Mouse (Mus musculus): Measurements from ENCODE around the gene Lrmda. TPM values are rescaled to one million over a fixed set of nuclear protein-coding genes. Genes with fewer than 3 reads are reported as not detected.

Gene Lrmda
- polyA plus RNA-seq, 1 experiment from 2014 or later: 0.22 TPM

GRCm38 (mm10) chr14:22942569-22942968 is 923.1 kb downstream of the Lrmda start:
- Histone ChIP-seq H3K4me2 (no peak overlapping the region), H3K36me3 (replicated peaks) (no peaks in the 10 kb centered on the region), H3K27ac (no peak overlapping the region), H3K9me3 (no peaks in the 10 kb centered on the region), H3K4me3 (replicated peaks) (no peak overlapping the region), H3K9ac (no peak overlapping the region), H3K4me1 (no peaks in the 10 kb centered on the region), H3K27me3 (0 out of 2 replicates have a peak, but pooled peaks cover 6% of the 10 kb centered on the region)
- 91% methylated on average over 2 of the region's 2 CpGs for WGBS
- no peak for ATAC-seq (ENCODE audit: low FRiP score)

- ATAC-seq (ENCODE audit: low FRiP score): no peak
- H3K27ac ChIP-seq: no peak overlapping the region
- no peak overlapping the region for H3K4me3 ChIP-seq (replicated peaks)
- H3K27me3 ChIP-seq: no peaks in the 10 kb centered on the region
- H3K4me2 ChIP-seq: no peak overlapping the region
- H3K9ac ChIP-seq: no peak overlapping the region
- H3K36me3 ChIP-seq (replicated peaks): no peaks in the 10 kb centered on the region
- no peaks in the 10 kb centered on the region for H3K9me3 ChIP-seq
- H3K4me1 ChIP-seq: peaks cover 8% of the 10 kb centered on the region; the same call in 1 of the 2 replicates
Measured at GRCm38 (mm10) chr14:22949466-22949865, 930.0 kb downstream of the Lrmda start.

GRCm38 (mm10) chr14:22952981-22953380 is 933.5 kb downstream of the Lrmda start:
- Histone ChIP-seq H3K27ac (no peak overlapping the region), H3K4me1 (peaks cover 8% of the 10 kb centered on the region; the same call in 1 of the 2 replicates), H3K36me3 (replicated peaks) (no peaks in the 10 kb centered on the region), H3K27me3 (no peaks in the 10 kb centered on the region), H3K4me2 (no peak overlapping the region), H3K9ac (no peak overlapping the region), H3K4me3 (replicated peaks) (no peak overlapping the region), H3K9me3 (no peaks in the 10 kb centered on the region)
- ATAC-seq (ENCODE audit: low FRiP score): no peak
- WGBS: 73% methylated on average over 1 of the region's 1 CpGs

GRCm38 (mm10) chr14:22960166-22960565 is 940.7 kb downstream of the Lrmda start:
- Histone ChIP-seq H3K4me1 (no peaks in the 10 kb centered on the region), H3K4me2 (no peak overlapping the region), H3K27ac (no peak overlapping the region), H3K9me3 (no peaks in the 10 kb centered on the region), H3K4me3 (replicated peaks) (no peak overlapping the region), H3K9ac (no peak overlapping the region), H3K27me3 (no peaks in the 10 kb centered on the region), H3K36me3 (replicated peaks) (no peaks in the 10 kb centered on the region)
- WGBS: 87% methylated on average over 1 of the region's 1 CpGs
- ATAC-seq (ENCODE audit: low FRiP score): no peak

GRCm38 (mm10) chr14:22964796-22965660 is 945.5 kb downstream of the Lrmda start:
- H3K9me3 ChIP-seq: no peaks in the 10 kb centered on the region
- H3K9ac ChIP-seq: no peak overlapping the region
- no peak overlapping the region for H3K27ac ChIP-seq
- H3K36me3 ChIP-seq (replicated peaks): no peaks in the 10 kb centered on the region
- H3K4me1 ChIP-seq: no peaks in the 10 kb centered on the region
- no peak overlapping the region for H3K4me2 ChIP-seq
- ATAC-seq (ENCODE audit: low FRiP score): no peak
- H3K27me3 ChIP-seq: no peaks in the 10 kb centered on the region
- WGBS: 48% methylated on average over 9 of the region's 9 CpGs
- H3K4me3 ChIP-seq (replicated peaks): no peak overlapping the region

- ATAC-seq (ENCODE audit: low FRiP score): no peak
- H3K27ac ChIP-seq: no peak overlapping the region
- WGBS: 59% methylated on average over 5 of the region's 5 CpGs
Measured at GRCm38 (mm10) chr14:22968705-22969104, 949.2 kb downstream of the Lrmda start.

GRCm38 (mm10) chr14:22986736-22987135 is 967.2 kb downstream of the Lrmda start:
- Histone ChIP-seq H3K4me1 (no peaks in the 10 kb centered on the region), H3K27me3 (no peaks in the 10 kb centered on the region), H3K4me2 (no peak overlapping the region), H3K9ac (no peak overlapping the region), H3K4me3 (replicated peaks) (no peak overlapping the region), H3K9me3 (no peaks in the 10 kb centered on the region), H3K27ac (no peak overlapping the region), H3K36me3 (replicated peaks) (no peaks in the 10 kb centered on the region)
- WGBS: 79% methylated on average over 2 of the region's 2 CpGs
- ATAC-seq (ENCODE audit: low FRiP score): no peak

More at GRCm38 (mm10) chr14:22968705-22969104, 949.2 kb downstream of the Lrmda start:
- Histone ChIP-seq H3K36me3 (replicated peaks) (no peaks in the 10 kb centered on the region), H3K9ac (no peak overlapping the region), H3K4me3 (replicated peaks) (no peak overlapping the region), H3K27me3 (no peaks in the 10 kb centered on the region), H3K4me1 (no peaks in the 10 kb centered on the region), H3K4me2 (no peak overlapping the region), H3K9me3 (no peaks in the 10 kb centered on the region)

- H3K4me3 ChIP-seq (replicated peaks): no peak overlapping the region
- no peak overlapping the region for H3K9ac ChIP-seq
- no peaks in the 10 kb centered on the region for H3K9me3 ChIP-seq
- no peak overlapping the region for H3K27ac ChIP-seq
- 89% methylated on average over 3 of the region's 3 CpGs for WGBS
- H3K27me3 ChIP-seq: no peaks in the 10 kb centered on the region
- no peaks in the 10 kb centered on the region for H3K36me3 ChIP-seq (replicated peaks)
- no peak overlapping the region for H3K4me2 ChIP-seq
- ATAC-seq (ENCODE audit: low FRiP score): no peak
- H3K4me1 ChIP-seq: no peaks in the 10 kb centered on the region
Measured at GRCm38 (mm10) chr14:22988090-22988669, 968.7 kb downstream of the Lrmda start.

GRCm38 (mm10) chr14:22995184-22995935 is 975.8 kb downstream of the Lrmda start:
- WGBS: 75% methylated on average over 8 of the region's 8 CpGs
- no peaks in the 10 kb centered on the region for H3K4me1 ChIP-seq
- H3K9me3 ChIP-seq: no peaks in the 10 kb centered on the region
- no peaks in the 10 kb centered on the region for H3K36me3 ChIP-seq (replicated peaks)
- H3K4me3 ChIP-seq (replicated peaks): no peak overlapping the region
- no peak overlapping the region for H3K9ac ChIP-seq
- H3K27ac ChIP-seq: no peak overlapping the region
- no peak overlapping the region for H3K4me2 ChIP-seq
- no peaks in the 10 kb centered on the region for H3K27me3 ChIP-seq
- no peak for ATAC-seq (ENCODE audit: low FRiP score)

- Histone ChIP-seq H3K36me3 (replicated peaks) (no peaks in the 10 kb centered on the region), H3K4me2 (no peak overlapping the region), H3K27me3 (no peaks in the 10 kb centered on the region), H3K4me1 (no peaks in the 10 kb centered on the region), H3K27ac (no peak overlapping the region), H3K9ac (no peak overlapping the region), H3K4me3 (replicated peaks) (no peak overlapping the region), H3K9me3 (no peaks in the 10 kb centered on the region)
- 92% methylated on average over 3 of the region's 3 CpGs for WGBS
- ATAC-seq (ENCODE audit: low FRiP score): no peak
Measured at GRCm38 (mm10) chr14:22998906-22999305, 979.4 kb downstream of the Lrmda start.

GRCm38 (mm10) chr14:23011989-23012388 is 992.5 kb downstream of the Lrmda start:
- no peak for ATAC-seq (ENCODE audit: low FRiP score)

GRCm38 (mm10) chr14:23014747-23015286 is 995.3 kb downstream of the Lrmda start:
- no peak overlapping the region for H3K4me2 ChIP-seq
- no peak for ATAC-seq (ENCODE audit: low FRiP score)
- H3K4me3 ChIP-seq (replicated peaks): no peak overlapping the region

More at GRCm38 (mm10) chr14:23011989-23012388, 992.5 kb downstream of the Lrmda start:
- no peaks in the 10 kb centered on the region for H3K27me3 ChIP-seq
- 84% methylated on average over 1 of the region's 1 CpGs for WGBS
- no peak overlapping the region for H3K4me3 ChIP-seq (replicated peaks)
- no peak overlapping the region for H3K4me2 ChIP-seq
- no peak overlapping the region for H3K9ac ChIP-seq
- no peaks in the 10 kb centered on the region for H3K36me3 ChIP-seq (replicated peaks)
- no peaks in the 10 kb centered on the region for H3K9me3 ChIP-seq
- H3K4me1 ChIP-seq: peaks cover 19% of the 10 kb centered on the region
- no peak overlapping the region for H3K27ac ChIP-seq

More at GRCm38 (mm10) chr14:23014747-23015286, 995.3 kb downstream of the Lrmda start:
- Histone ChIP-seq H3K36me3 (replicated peaks) (no peaks in the 10 kb centered on the region), H3K9me3 (no peaks in the 10 kb centered on the region), H3K27ac (0 out of 2 replicates have a peak overlapping the region, but pooled peaks have one; percentile 36), H3K4me1 (peaks cover 19% of the 10 kb centered on the region), H3K9ac (no peak overlapping the region), H3K27me3 (no peaks in the 10 kb centered on the region)
- WGBS: 50% methylated on average over 2 of the region's 2 CpGs
